Mouse (Mus musculus) embryo, embryonic 10 days (tissue): Measurements from ENCODE around the gene Ubash3b.
A peak's percentile ranks its signal among the peaks of the same experiment; 100 is the strongest.

Source experiments
- DNase-seq: peaks from one replicate; pipeline ENCODE4 v3.0.0-alpha.2; 2015; ENCODE audit warnings: low spot score

Ubash3b gene

GRCm38 (mm10) chr9:41136273-41136672 is 25.2 kb downstream of the Ubash3b start:
- no peak for DNase-seq

- no peak for DNase-seq
These were observed 26.6 kb downstream of the Ubash3b start for GRCm38 (mm10) chr9:41134907-41135306.

GRCm38 (mm10) chr9:41130563-41130962 is 30.9 kb downstream of the Ubash3b start:
- no peak for DNase-seq

- DNase-seq: no peak
These were observed 31.6 kb downstream of the Ubash3b start for GRCm38 (mm10) chr9:41129802-41130480.

- DNase-seq: no peak
These were observed 32.2 kb downstream of the Ubash3b start for GRCm38 (mm10) chr9:41129273-41129672.

GRCm38 (mm10) chr9:41126723-41127122 is 34.8 kb downstream of the Ubash3b start:
- no peak for DNase-seq

GRCm38 (mm10) chr9:41124305-41124704 is 37.2 kb downstream of the Ubash3b start:
- DNase-seq: no peak

GRCm38 (mm10) chr9:41122390-41123110 is 38.9 kb downstream of the Ubash3b start:
- DNase-seq: no peak

- no peak for DNase-seq
These were observed 39.7 kb downstream of the Ubash3b start for GRCm38 (mm10) chr9:41121701-41122354.

- DNase-seq: no peak
These were observed 41.5 kb downstream of the Ubash3b start for GRCm38 (mm10) chr9:41119958-41120357.

- peak; percentile 19 for DNase-seq
These were observed 43.4 kb downstream of the Ubash3b start for GRCm38 (mm10) chr9:41118065-41118464.

GRCm38 (mm10) chr9:41116126-41116525 is 45.4 kb downstream of the Ubash3b start:
- DNase-seq: no peak

- DNase-seq: no peak
These were observed 47.1 kb downstream of the Ubash3b start for GRCm38 (mm10) chr9:41114367-41114766.

- no peak for DNase-seq
These were observed 51.7 kb downstream of the Ubash3b start for GRCm38 (mm10) chr9:41109749-41110148.

GRCm38 (mm10) chr9:41108324-41109180 is 52.9 kb downstream of the Ubash3b start:
- DNase-seq: peak; percentile 9

GRCm38 (mm10) chr9:41105201-41105643 is 56.3 kb downstream of the Ubash3b start:
- DNase-seq: peak; percentile 11

- DNase-seq: no peak
These were observed 57.8 kb downstream of the Ubash3b start for GRCm38 (mm10) chr9:41103722-41104121.

- peak; percentile 9 for DNase-seq
These were observed 58.9 kb downstream of the Ubash3b start for GRCm38 (mm10) chr9:41102613-41103012.

GRCm38 (mm10) chr9:41099897-41100296 is 61.6 kb downstream of the Ubash3b start:
- no peak for DNase-seq

GRCm38 (mm10) chr9:41099067-41099466 is 62.4 kb downstream of the Ubash3b start:
- peak; percentile 47 for DNase-seq

GRCm38 (mm10) chr9:41098065-41098464 is 63.4 kb downstream of the Ubash3b start:
- DNase-seq: no peak

- no peak for DNase-seq
These were observed 69.5 kb downstream of the Ubash3b start for GRCm38 (mm10) chr9:41091993-41092392.
